ENCODE assay signal across 24 mouse cellular contexts in genomic region chr5:24389658-24390020, GRCm38 (mm10). TPM values are rescaled to one million over a fixed set of nuclear protein-coding genes. Genes with fewer than 3 reads are reported as not detected.
DNase-seq lines count a peak whose midpoint lies in the region; ATAC-seq and TF ChIP-seq lines count a peak whose summit lies in the region.
"Had no signal": no experiment of that assay in that cellular context is flagged by ENCODE, and none has a peak within 500 bp of the region (broad histone marks: within the 10 kb centered on the region; RNA-seq: fewer than 3 reads in every experiment).

No protein-coding gene starts in this region.

- H3K9me3 ChIP-seq in heart, embryonic 13.5 days = no peaks in the 10 kb centered on the region
- no peaks in the 10 kb centered on the region for H3K9me3 ChIP-seq in megakaryocyte, embryonic 14.5 days
- H3K9me3 ChIP-seq in G1E (replicated peaks) = peaks cover 13% of the 10 kb centered on the region
- no peaks in the 10 kb centered on the region for H3K9me3 ChIP-seq in kidney, embryonic 15.5 days (replicated peaks)
- H3K9me3 ChIP-seq: embryonic facial prominence, embryonic 12.5 days; forebrain, embryonic 13.5 days; hindbrain, embryonic 12.5 days; midbrain, embryonic 12.5 days had no signal

- no peak for TF ChIP-seq CTCF in G1E (IDR thresholded peaks at IDR 0.05; ENCODE audit: low read depth, low read length)

- intact Hi-C loops in heart, postnatal 36 days (cut with DNase I) = no loop called here

- H3K27ac ChIP-seq in heart, embryonic 13.5 days (replicated peaks) = no peak overlapping the region; the same call in 1 of the 2 replicates
- H3K27ac ChIP-seq in macrophage = peak overlapping the region; percentile 95
- H3K27ac ChIP-seq in kidney, embryonic 15.5 days = no peak overlapping the region
- H3K27ac ChIP-seq: embryonic facial prominence, embryonic 12.5 days; forebrain, embryonic 13.5 days; hindbrain, embryonic 12.5 days; kidney, postnatal 0 days; midbrain, embryonic 12.5 days; stomach, postnatal 0 days had no signal

- no peak for ATAC-seq in heart, embryonic 13.5 days (ENCODE audit: extremely low read depth, insufficient number of reproducible peaks, low FRiP score, low TSS enrichment)
- ATAC-seq in megakaryocyte, adult 5-6 weeks (ENCODE audit: poor library complexity, severe bottlenecking) = no peak
- ATAC-seq in G1E (ENCODE audit: extremely low read depth, insufficient number of reproducible peaks, low FRiP score, poor library complexity, severe bottlenecking) = no peak
- ATAC-seq in kidney, embryonic 15.5 days (replicated peaks; ENCODE audit: low FRiP score) = no peak
- ATAC-seq: forebrain, embryonic 13.5 days had no signal

- WGBS in heart, embryonic 13.5 days = 75% methylated on average over 4 of the region's 4 CpGs
- WGBS in macrophage (ENCODE audit: missing documents) = 91% methylated on average over 4 of the region's 4 CpGs
- 74% methylated on average over 4 of the region's 4 CpGs for WGBS in kidney, embryonic 15.5 days

- peaks cover 63% of the 10 kb centered on the region for H3K4me1 ChIP-seq in heart, embryonic 13.5 days
- H3K4me1 ChIP-seq in megakaryocyte, embryonic 14.5 days = peaks cover 76% of the 10 kb centered on the region
- H3K4me1 ChIP-seq in G1E (ENCODE audit: insufficient read depth, low read depth, low read length) = peaks cover 71% of the 10 kb centered on the region
- peaks cover 49% of the 10 kb centered on the region for H3K4me1 ChIP-seq in kidney, embryonic 15.5 days

- H3K79me2 ChIP-seq in macrophage (ENCODE audit: inconsistent target) = no peaks in the 10 kb centered on the region

- no peaks in the 10 kb centered on the region for H3K36me3 ChIP-seq in heart, embryonic 13.5 days
- H3K36me3 ChIP-seq in megakaryocyte, embryonic 14.5 days (replicated peaks; ENCODE audit: low read length) = peaks cover 13% of the 10 kb centered on the region
- peaks cover 2% of the 10 kb centered on the region for H3K36me3 ChIP-seq in G1E (replicated peaks)
- no peaks in the 10 kb centered on the region for H3K36me3 ChIP-seq in macrophage (ENCODE audit: inconsistent target)
- no peaks in the 10 kb centered on the region for H3K36me3 ChIP-seq in kidney, embryonic 15.5 days
- H3K36me3 ChIP-seq: embryonic facial prominence, embryonic 12.5 days; hindbrain, embryonic 12.5 days; midbrain, embryonic 12.5 days had no signal

- no peak for DNase-seq in heart, postnatal 36 days
- DNase-seq in G1E (ENCODE audit: low spot score) = no peak
- no peak for DNase-seq in thymus, postnatal 4 days
- DNase-seq: cerebellum, adult 18-20 months; cerebellum, postnatal 14 days; gastrocnemius, postnatal 36 days; layer of hippocampus, adult 9-11 months; left cerebral cortex, postnatal 4 days; right cerebral cortex, postnatal 14 days had no signal

- H3K4me2 ChIP-seq in heart, embryonic 13.5 days = no peak overlapping the region
- no peak overlapping the region for H3K4me2 ChIP-seq in kidney, embryonic 15.5 days
- H3K4me2 ChIP-seq: embryonic facial prominence, embryonic 12.5 days; forebrain, embryonic 13.5 days; hindbrain, embryonic 12.5 days; midbrain, embryonic 12.5 days had no signal

- peaks cover 43% of the 10 kb centered on the region for H3K27me3 ChIP-seq in heart, embryonic 13.5 days (replicated peaks)
- H3K27me3 ChIP-seq in megakaryocyte, embryonic 14.5 days (replicated peaks) = peaks cover 38% of the 10 kb centered on the region
- H3K27me3 ChIP-seq in G1E (ENCODE audit: insufficient read depth, low read length) = peaks cover 20% of the 10 kb centered on the region
- H3K27me3 ChIP-seq in kidney, embryonic 15.5 days = peaks cover 34% of the 10 kb centered on the region

- H3K9ac ChIP-seq in heart, embryonic 13.5 days = 0 out of 2 replicates have a peak overlapping the region, but pooled peaks have one; percentile 3
- H3K9ac ChIP-seq in kidney, embryonic 15.5 days = no peak overlapping the region
- H3K9ac ChIP-seq: embryonic facial prominence, embryonic 12.5 days; hindbrain, embryonic 12.5 days; midbrain, embryonic 12.5 days had no signal

- H3K4me3 ChIP-seq in heart, embryonic 13.5 days = no peak overlapping the region
- H3K4me3 ChIP-seq in megakaryocyte, embryonic 14.5 days (replicated peaks) = peak overlapping the region; percentile 80
- H3K4me3 ChIP-seq in G1E (ENCODE audit: low read depth, low read length) = peak overlapping the region; percentile 42; the same call in 1 of the 2 replicates
- H3K4me3 ChIP-seq in macrophage (ENCODE audit: inconsistent target) = peak overlapping the region; percentile 9
- no peak overlapping the region for H3K4me3 ChIP-seq in kidney, embryonic 15.5 days (replicated peaks)
- H3K4me3 ChIP-seq: embryonic facial prominence, embryonic 12.5 days; forebrain, embryonic 13.5 days; hindbrain, embryonic 12.5 days; midbrain, embryonic 12.5 days had no signal

RNA-seq across cellular contexts. Expression of gene Atg9b, which starts 2.3 kb away (rescaled TPM):
- 0.87 and 1.4 TPM in 2 replicates for polyA plus RNA-seq in heart, embryonic 13.5 days (2015; fragmentation: Nextera tagmentation; extraction: Ambion mirVana)
- under 1 TPM; 0.27 to 0.75 TPM for total RNA-seq in heart, postnatal 36 days (2021)
- 1.8 and 4.2 TPM in 2 replicates for polyA plus RNA-seq in megakaryocyte, embryonic 14.5 days (2012; ENCODE audit: insufficient read depth, low replicate concordance)
- total RNA-seq in megakaryocyte, adult 5-6 weeks (2015) = 0.33 and 0.50 TPM in 2 replicates
- total RNA-seq in megakaryocyte, adult 5-6 weeks (2017) = 2.2 and 2.7 TPM in 2 replicates
- total RNA-seq in G1E (2014; fragmentation: Nextera tagmentation) (not detected in 2 replicates), G1E (2017) (0.06 and 0.11 TPM in 2 replicates)
- polyA plus RNA-seq in G1E (2012) (0.15 TPM in 2 replicates), macrophage (2018) (0.67 to 4.7 TPM (median 1.4 TPM) in 3 replicates)
- 1 to 10 TPM in 10 of 26 experiments, under 1 TPM in 14, not detected in 2; 0.26 to 2.5 (median 0.83) TPM for total RNA-seq in macrophage (2018; cell fraction: chromatin; rRNA removed)
- total RNA-seq in macrophage (2018; cell fraction: cytosol; rRNA removed) = 1 to 10 TPM in 24 of 26 experiments, under 1 TPM in 2; 0.71 to 3.7 (median 2.0) TPM
- total RNA-seq in macrophage (2018; cell fraction: nucleus; rRNA removed) = 1 to 10 TPM in 12 of 26 experiments, under 1 TPM in 14; 0.20 to 5.9 (median 0.96) TPM
- 0.82 and 1.1 TPM in 2 replicates for polyA plus RNA-seq in kidney, embryonic 15.5 days (2015; fragmentation: Nextera tagmentation; extraction: Ambion mirVana)
- total RNA-seq: gastrocnemius, postnatal 36 days; monocyte, adult 5-6 weeks had no signal

RNA-seq across cellular contexts. Expression of gene Abcb8, which starts 3.8 kb away (rescaled TPM):
- 62.0 and 63.4 TPM in 2 replicates for polyA plus RNA-seq in heart, embryonic 13.5 days (2015; fragmentation: Nextera tagmentation; extraction: Ambion mirVana)
- total RNA-seq in heart, postnatal 36 days (2021) = 10 to 100 TPM; 83.7 to 84.9 TPM
- 10.6 and 45.2 TPM in 2 replicates for polyA plus RNA-seq in megakaryocyte, embryonic 14.5 days (2012; ENCODE audit: insufficient read depth, low replicate concordance)
- 9.3 and 13.9 TPM in 2 replicates for total RNA-seq in megakaryocyte, adult 5-6 weeks (2015)
- total RNA-seq in megakaryocyte, adult 5-6 weeks (2017) = 3.3 and 5.6 TPM in 2 replicates
- total RNA-seq in G1E (2014; fragmentation: Nextera tagmentation) (13.5 and 17.7 TPM in 2 replicates), G1E (2017) (15.4 and 20.4 TPM in 2 replicates)
- polyA plus RNA-seq in G1E (2012) (43.6 and 44.0 TPM in 2 replicates), macrophage (2018) (9.0 to 25.4 TPM (median 23.2 TPM) in 3 replicates)
- 10 to 100 TPM in 24 of 26 experiments, 1 to 10 TPM in 2; 7.1 to 74.3 (median 43.9) TPM for total RNA-seq in macrophage (2018; cell fraction: chromatin; rRNA removed)
- total RNA-seq in macrophage (2018; cell fraction: cytosol; rRNA removed) = 10 to 100 TPM; 18.9 to 34.4 (median 26.3) TPM
- 10 to 100 TPM in 24 of 26 experiments, 1 to 10 TPM in 2; 6.8 to 60.6 (median 33.4) TPM for total RNA-seq in macrophage (2018; cell fraction: nucleus; rRNA removed)
- polyA plus RNA-seq in kidney, embryonic 15.5 days (2015; fragmentation: Nextera tagmentation; extraction: Ambion mirVana) = 59.2 and 62.0 TPM in 2 replicates

RNA-seq across cellular contexts. Expression of gene Asic3, which starts 23.6 kb away (rescaled TPM):
- polyA plus RNA-seq in heart, embryonic 13.5 days (2015; fragmentation: Nextera tagmentation; extraction: Ambion mirVana) = 0.25 TPM in 1 of 2 replicates, not detected in the other
- not detected for total RNA-seq in heart, postnatal 36 days (2021)
- polyA plus RNA-seq in megakaryocyte, embryonic 14.5 days (2012; ENCODE audit: insufficient read depth, low replicate concordance) = not detected in 2 replicates
- total RNA-seq in megakaryocyte, adult 5-6 weeks (2015) = not detected in 2 replicates
- total RNA-seq in megakaryocyte, adult 5-6 weeks (2017) = not detected in 2 replicates
- total RNA-seq in G1E (2014; fragmentation: Nextera tagmentation) = not detected in 2 replicates
- 0.05 TPM in 1 of 2 replicates, not detected in the other for total RNA-seq in G1E (2017)
- 0.06 TPM in 1 of 2 replicates, not detected in the other for polyA plus RNA-seq in G1E (2012)
- 1 to 10 TPM in 3 of 26 experiments, under 1 TPM in 8, not detected in 15; 0.21 to 1.7 (median 0.51) TPM for total RNA-seq in macrophage (2018; cell fraction: chromatin; rRNA removed)
- total RNA-seq in macrophage (2018; cell fraction: cytosol; rRNA removed) = not detected
- under 1 TPM in 7 of 26 experiments, not detected in 19; 0.24 to 0.85 (median 0.42) TPM for total RNA-seq in macrophage (2018; cell fraction: nucleus; rRNA removed)
- not detected in 3 replicates for polyA plus RNA-seq in macrophage (2018)
- polyA plus RNA-seq in kidney, embryonic 15.5 days (2015; fragmentation: Nextera tagmentation; extraction: Ambion mirVana) = 0.39 and 0.53 TPM in 2 replicates
- total RNA-seq: left cerebral cortex, postnatal 4 days; liver, adult 2 months; monocyte, adult 5-6 weeks had no signal
- polyA plus RNA-seq: forebrain, embryonic 13.5 days; heart, embryonic 14.5 days; lung, embryonic 16.5 days; stomach, postnatal 0 days had no signal

RNA-seq across cellular contexts. Expression of gene Nos3, which starts 25.0 kb away (rescaled TPM):
- polyA plus RNA-seq in heart, embryonic 13.5 days (2015; fragmentation: Nextera tagmentation; extraction: Ambion mirVana) = 34.0 and 35.0 TPM in 2 replicates
- 10 to 100 TPM; 23.7 to 26.2 TPM for total RNA-seq in heart, postnatal 36 days (2021)
- not detected in 2 replicates for polyA plus RNA-seq in megakaryocyte, embryonic 14.5 days (2012; ENCODE audit: insufficient read depth, low replicate concordance)
- total RNA-seq in megakaryocyte, adult 5-6 weeks (2015) = 0.05 and 0.25 TPM in 2 replicates
- total RNA-seq in megakaryocyte, adult 5-6 weeks (2017) = 0.16 and 0.29 TPM in 2 replicates
- total RNA-seq in G1E (2014; fragmentation: Nextera tagmentation) (0.23 and 0.58 TPM in 2 replicates), G1E (2017) (0.17 and 0.22 TPM in 2 replicates)
- polyA plus RNA-seq in G1E (2012) (0.07 and 0.09 TPM in 2 replicates), macrophage (2018) (0.12 TPM in 1 of 3 replicates, not detected in the others)
- not detected for total RNA-seq in macrophage (2018; cell fraction: chromatin; rRNA removed)
- under 1 TPM in 16 of 26 experiments, not detected in 10; 0.03 to 0.10 (median 0.04) TPM for total RNA-seq in macrophage (2018; cell fraction: cytosol; rRNA removed)
- total RNA-seq in macrophage (2018; cell fraction: nucleus; rRNA removed) = under 1 TPM in 2 of 26 experiments, not detected in 24; 0.17 to 0.25 TPM
- polyA plus RNA-seq in kidney, embryonic 15.5 days (2015; fragmentation: Nextera tagmentation; extraction: Ambion mirVana) = 15.4 and 18.4 TPM in 2 replicates
- total RNA-seq: monocyte, adult 5-6 weeks had no signal

RNA-seq across cellular contexts. Expression of gene Cdk5, which starts 33.7 kb away (rescaled TPM):
- polyA plus RNA-seq in heart, embryonic 13.5 days (2015; fragmentation: Nextera tagmentation; extraction: Ambion mirVana) = 25.8 and 28.7 TPM in 2 replicates
- total RNA-seq in heart, postnatal 36 days (2021) = 10 to 100 TPM; 22.5 to 23.0 TPM
- 6.0 and 14.5 TPM in 2 replicates for polyA plus RNA-seq in megakaryocyte, embryonic 14.5 days (2012; ENCODE audit: insufficient read depth, low replicate concordance)
- 18.2 and 27.5 TPM in 2 replicates for total RNA-seq in megakaryocyte, adult 5-6 weeks (2015)
- 16.9 and 18.2 TPM in 2 replicates for total RNA-seq in megakaryocyte, adult 5-6 weeks (2017)
- total RNA-seq in G1E (2014; fragmentation: Nextera tagmentation) (14.3 and 19.1 TPM in 2 replicates), G1E (2017) (26.6 and 28.1 TPM in 2 replicates)
- polyA plus RNA-seq in G1E (2012) (9.8 and 12.7 TPM in 2 replicates), macrophage (2018) (15.2 to 21.5 TPM (median 20.5 TPM) in 3 replicates)
- 10 to 100 TPM; 20.2 to 77.5 (median 50.6) TPM for total RNA-seq in macrophage (2018; cell fraction: chromatin; rRNA removed)
- total RNA-seq in macrophage (2018; cell fraction: cytosol; rRNA removed) = 10 to 100 TPM; 12.6 to 17.8 (median 15.1) TPM
- total RNA-seq in macrophage (2018; cell fraction: nucleus; rRNA removed) = 10 to 100 TPM; 13.4 to 62.9 (median 39.9) TPM
- polyA plus RNA-seq in kidney, embryonic 15.5 days (2015; fragmentation: Nextera tagmentation; extraction: Ambion mirVana) = 50.1 and 52.2 TPM in 2 replicates

Comparison
In these comparisons a context has a peak if more than half of its experiments do, and no peak if none do; other contexts are left out.
1. H3K4me3 ChIP-seq: peak in megakaryocyte, embryonic 14.5 days (single experiment), G1E (single experiment) and macrophage (single experiment); none in heart, embryonic 13.5 days (single experiment) and kidney, embryonic 15.5 days (single experiment).